Mouse (Mus musculus) limb, embryonic 15.5 days (tissue): ENCODE data around the gene Ugt1a2. TPM values are rescaled to one million over a fixed set of nuclear protein-coding genes. Genes with fewer than 3 reads are reported as not detected.

Source experiments
- ATAC-seq: fragments of 200-750 bp; cut with Nextera tagmentation; 2 replicates; pipeline ENCODE4 v1.8.0; 2017; ENCODE audit warnings: low read depth, moderate TSS enrichment; ENCODE audit not compliant: insufficient number of reproducible peaks, low FRiP score, low TSS enrichment
- H3K27ac ChIP-seq: fragments of 300-500 bp; sonication (generic); 2 replicates; pipeline ENCODE4 v1.5.1; 2015; ENCODE audit warnings: moderate library complexity, mild to moderate bottlenecking, inconsistent platforms
- H3K27me3 ChIP-seq: fragments of 300-500 bp; sonication (generic); 2 replicates; pipeline ENCODE4 v1.6.1; 2015; ENCODE audit warnings: inconsistent platforms
- H3K36me3 ChIP-seq: fragments of 300-500 bp; sonication (generic); 2 replicates; pipeline ENCODE4 v1.6.1; 2015; ENCODE audit warnings: inconsistent platforms
- H3K4me1 ChIP-seq: fragments of 300-500 bp; sonication (generic); 2 replicates; pipeline ENCODE4 v1.6.1; 2015; ENCODE audit warnings: inconsistent platforms
- H3K4me2 ChIP-seq: fragments of 300-500 bp; sonication (generic); 2 replicates; pipeline ENCODE4 v1.6.1; 2015; ENCODE audit warnings: mild to moderate bottlenecking, inconsistent platforms
- H3K4me3 ChIP-seq: fragments of 300-500 bp; sonication (generic); 2 replicates; pipeline ENCODE4 v1.5.1; 2015; ENCODE audit warnings: mild to moderate bottlenecking, inconsistent platforms
- H3K9ac ChIP-seq: fragments of 300-500 bp; sonication (generic); 2 replicates; pipeline ENCODE4 v1.6.1; 2015; ENCODE audit warnings: inconsistent platforms
- H3K9me3 ChIP-seq: fragments of 300-500 bp; sonication (generic); 2 replicates; pipeline ENCODE4 v1.6.1; 2016; ENCODE audit warnings: inconsistent platforms
- WGBS: fragments of 180-500 bp; shearing (Covaris S2); methylation state at CpG from one replicate; pipeline ENCODE4 v1.1.7; 2015; 5-methylcytosine and 5-hydroxymethylcytosine counted together
- polyA plus RNA-seq: library from polyadenylated mRNA; unstranded; fragments of >200 nt; fragmentation: Nextera tagmentation; extraction: Ambion mirVana; gene quantifications from 2 replicates; pipeline ENCODE4 v1.2.1, GENCODE M21; 2015

Gene Ugt1a2
- polyA plus RNA-seq, 1 experiment from 2014 or later, result not detected

DNA sequence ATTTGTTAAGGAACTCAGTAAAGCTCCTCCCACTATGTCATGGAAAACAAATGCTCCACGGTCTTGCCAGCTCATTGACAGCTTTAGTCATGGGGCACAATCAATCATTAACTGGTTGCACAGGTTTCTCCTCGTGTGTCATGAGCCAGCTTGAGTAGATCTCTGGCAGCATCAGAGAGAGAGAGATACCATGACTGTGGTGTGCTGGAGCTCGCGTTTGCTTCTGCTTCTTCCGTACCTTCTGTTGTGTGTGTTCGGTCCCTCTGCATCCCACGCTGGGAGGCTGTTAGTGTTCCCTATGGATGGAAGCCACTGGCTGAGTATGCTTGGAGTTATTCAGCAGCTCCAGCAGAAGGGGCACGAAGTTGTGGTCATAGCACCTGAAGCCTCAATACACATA, 11.4 kb downstream of the Ugt1a2 start, which contains the start of gene Ugt1a1:
TSS of gene Ugt1a1 (plus strand) at position 148 of the 400 bp plus-strand sequence.
- Histone ChIP-seq H3K9me3 (peaks cover 44% of the 10 kb centered on the region), H3K4me2 (no peak within 1 kb of the TSS), H3K4me3 (no peak within 1 kb of the TSS), H3K36me3 (no peaks in the 10 kb centered on the region), H3K9ac (no peak within 1 kb of the TSS), H3K27me3 (no peaks in the 10 kb centered on the region), H3K4me1 (no peaks in the 10 kb centered on the region), H3K27ac (no peak within 1 kb of the TSS)
- 66% methylated on average over 8 of the region's 8 CpGs for WGBS
- ATAC-seq, result no peak

- Histone ChIP-seq H3K27me3 (no peaks in the 10 kb centered on the region), H3K9me3 (peaks cover 50% of the 10 kb centered on the region), H3K4me2 (no peak overlapping the region), H3K4me1 (no peaks in the 10 kb centered on the region), H3K27ac (no peak overlapping the region), H3K36me3 (no peaks in the 10 kb centered on the region), H3K4me3 (no peak overlapping the region), H3K9ac (no peak overlapping the region)
- ATAC-seq, result peak; percentile 49
- whole genome bisulfite sequencing, result 59% methylated on average over 8 of the region's 8 CpGs
These were observed 12.1 kb downstream of the Ugt1a2 start for GRCm38 (mm10) chr1:88212341-88213045.

DNA sequence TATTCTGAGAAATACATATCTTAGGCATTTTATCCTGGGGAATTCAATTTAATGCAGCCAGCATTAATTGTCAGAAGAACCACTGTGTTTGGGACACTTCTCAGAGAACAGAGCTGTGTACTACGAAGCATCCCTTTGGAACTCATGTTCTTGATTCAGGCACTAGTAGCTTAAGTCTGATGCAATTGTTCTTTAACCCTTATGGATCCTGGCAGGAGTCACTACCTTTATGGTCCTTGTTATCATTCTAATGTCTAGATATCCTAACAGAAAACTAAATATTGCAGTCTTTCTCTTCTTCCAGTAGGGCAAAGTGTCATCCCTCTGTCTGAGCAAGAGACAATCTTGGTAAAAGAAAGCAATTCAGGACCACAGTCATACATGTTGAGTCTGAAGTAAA, 12.7 kb downstream of the Ugt1a2 start:
- 75% methylated on average over 1 of the region's 1 CpGs for WGBS
- no peak for ATAC-seq
- Histone ChIP-seq H3K36me3 (no peaks in the 10 kb centered on the region), H3K4me3 (no peak overlapping the region), H3K9ac (no peak overlapping the region), H3K4me1 (no peaks in the 10 kb centered on the region), H3K4me2 (no peak overlapping the region), H3K27me3 (no peaks in the 10 kb centered on the region), H3K27ac (no peak overlapping the region), H3K9me3 (peaks cover 52% of the 10 kb centered on the region)

DNA sequence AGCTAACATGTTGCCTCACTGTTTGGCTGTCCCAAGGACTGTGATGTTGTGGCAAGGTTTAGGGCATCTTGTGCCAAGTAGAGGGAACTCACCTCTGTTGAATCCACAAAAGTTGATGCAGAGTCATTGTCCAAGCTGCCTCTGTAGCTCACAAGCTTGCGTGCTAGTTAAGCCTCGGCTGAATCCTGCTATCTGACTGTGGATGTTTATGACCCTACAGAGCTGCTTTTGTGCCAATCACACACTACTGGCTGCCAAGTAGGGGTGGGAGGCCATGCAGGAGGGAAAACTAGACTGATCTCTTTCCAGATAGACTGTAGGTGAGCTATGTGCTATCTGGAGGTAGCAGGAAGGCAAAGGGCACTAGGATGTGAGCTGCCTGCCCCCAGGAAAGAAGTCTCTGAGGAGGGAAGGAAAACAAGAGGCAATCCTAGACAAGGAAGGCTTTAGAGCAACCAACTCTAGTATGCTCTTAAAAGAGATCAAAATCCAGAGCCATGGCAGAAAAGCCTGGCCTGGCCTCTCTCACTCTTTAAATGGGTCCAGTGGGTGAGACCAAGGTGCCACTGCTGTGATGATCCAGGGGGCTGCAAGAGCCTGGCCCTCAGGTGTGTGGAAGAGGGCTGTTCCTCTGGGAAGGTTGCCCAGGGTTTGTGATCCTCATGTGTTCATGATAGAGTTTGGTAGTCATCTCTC, 13.5 kb downstream of the Ugt1a2 start:
- peak; percentile 7; the same call in 1 of the 2 replicates for ATAC-seq
- Histone ChIP-seq H3K9me3 (peaks cover 52% of the 10 kb centered on the region), H3K4me1 (no peaks in the 10 kb centered on the region), H3K4me2 (no peak overlapping the region), H3K36me3 (no peaks in the 10 kb centered on the region), H3K27ac (no peak overlapping the region), H3K9ac (no peak overlapping the region), H3K4me3 (no peak overlapping the region), H3K27me3 (no peaks in the 10 kb centered on the region)
- 81% methylated on average over 2 of the region's 2 CpGs for WGBS

DNA sequence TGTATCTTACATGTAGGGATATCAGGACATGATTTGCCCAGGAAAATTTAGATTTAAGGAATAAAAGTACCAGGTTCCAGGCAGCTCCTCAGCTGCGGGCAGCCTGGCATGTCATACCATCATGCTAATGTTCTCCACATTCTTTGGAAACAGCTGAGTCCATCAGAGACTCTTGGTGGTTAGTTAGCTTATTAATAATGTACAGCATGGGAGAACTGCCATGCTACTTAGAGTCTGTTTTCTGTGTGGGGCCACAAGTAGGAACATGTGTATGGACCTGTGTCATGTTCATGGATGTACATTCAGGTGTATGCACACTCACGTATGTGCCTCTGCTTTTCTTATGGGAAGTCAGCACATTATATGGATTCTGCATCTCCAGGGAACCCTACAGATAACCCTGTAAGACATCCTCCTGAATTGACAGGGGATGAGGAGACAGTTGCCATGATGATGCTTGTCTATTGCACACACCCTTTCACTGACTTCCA, 14.1 kb downstream of the Ugt1a2 start:
- no peaks in the 10 kb centered on the region for H3K4me1 ChIP-seq
- ATAC-seq, result peak; percentile 0; the same call in 1 of the 2 replicates
- H3K27ac ChIP-seq, result no peak overlapping the region
- H3K9ac ChIP-seq, result no peak overlapping the region
- WGBS, result 76% methylated on average over 2 of the region's 2 CpGs
- no peak overlapping the region for H3K4me3 ChIP-seq
- H3K36me3 ChIP-seq, result no peaks in the 10 kb centered on the region
- no peak overlapping the region for H3K4me2 ChIP-seq
- H3K27me3 ChIP-seq, result no peaks in the 10 kb centered on the region
- H3K9me3 ChIP-seq, result peaks cover 52% of the 10 kb centered on the region

GRCm38 (mm10) chr1:88215466-88216380, 15.3 kb downstream of the Ugt1a2 start:
- Histone ChIP-seq H3K9ac (no peak overlapping the region), H3K36me3 (no peaks in the 10 kb centered on the region), H3K4me1 (no peaks in the 10 kb centered on the region), H3K4me2 (no peak overlapping the region), H3K9me3 (peaks cover 52% of the 10 kb centered on the region), H3K27me3 (no peaks in the 10 kb centered on the region), H3K27ac (no peak overlapping the region), H3K4me3 (no peak overlapping the region)
- 68% methylated on average over 10 of the region's 10 CpGs for WGBS
- ATAC-seq, result no peak

GRCm38 (mm10) chr1:88216551-88216950, 16.1 kb downstream of the Ugt1a2 start:
- Histone ChIP-seq H3K9me3 (peaks cover 49% of the 10 kb centered on the region), H3K4me1 (no peaks in the 10 kb centered on the region), H3K27me3 (no peaks in the 10 kb centered on the region), H3K9ac (no peak overlapping the region), H3K36me3 (no peaks in the 10 kb centered on the region), H3K4me3 (no peak overlapping the region), H3K4me2 (no peak overlapping the region), H3K27ac (no peak overlapping the region)
- no peak for ATAC-seq
- WGBS, result 55% methylated on average over 2 of the region's 2 CpGs

DNA sequence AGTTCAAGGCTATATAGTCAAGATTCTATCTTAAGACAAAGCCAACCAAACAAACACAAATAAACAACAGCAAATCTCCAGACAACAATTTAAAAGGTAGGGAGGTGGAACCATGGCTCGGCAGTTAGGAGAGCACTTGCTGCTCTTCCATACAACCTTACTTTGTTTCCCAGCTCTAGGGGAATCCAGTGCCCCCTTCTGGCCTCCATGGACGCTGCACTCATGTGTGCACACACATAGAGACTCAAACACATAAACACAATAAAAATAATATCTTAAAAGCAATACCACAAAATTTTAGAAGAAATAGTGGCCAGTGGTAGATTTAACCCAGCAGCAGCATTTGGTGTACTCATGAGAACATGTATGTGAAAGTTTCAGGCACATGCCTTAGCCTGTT, 16.7 kb downstream of the Ugt1a2 start:
- no peak for ATAC-seq
- no peak overlapping the region for H3K9ac ChIP-seq
- H3K36me3 ChIP-seq, result no peaks in the 10 kb centered on the region
- no peak overlapping the region for H3K4me2 ChIP-seq
- H3K9me3 ChIP-seq, result peaks cover 43% of the 10 kb centered on the region
- H3K4me1 ChIP-seq, result no peaks in the 10 kb centered on the region
- H3K27me3 ChIP-seq, result no peaks in the 10 kb centered on the region
- no peak overlapping the region for H3K4me3 ChIP-seq
- H3K27ac ChIP-seq, result no peak overlapping the region
- 62% methylated on average over 2 of the region's 2 CpGs for WGBS

- H3K4me3 ChIP-seq, result no peak overlapping the region
- H3K4me2 ChIP-seq, result no peak overlapping the region
- 41% methylated on average over 3 of the region's 3 CpGs for WGBS
- no peaks in the 10 kb centered on the region for H3K4me1 ChIP-seq
- H3K27ac ChIP-seq, result no peak overlapping the region
- no peak for ATAC-seq
- H3K36me3 ChIP-seq, result no peaks in the 10 kb centered on the region
- H3K27me3 ChIP-seq, result no peaks in the 10 kb centered on the region
- H3K9me3 ChIP-seq, result peaks cover 39% of the 10 kb centered on the region
- H3K9ac ChIP-seq, result no peak overlapping the region
These were observed 17.2 kb downstream of the Ugt1a2 start for GRCm38 (mm10) chr1:88217576-88217975.

- peaks cover 35% of the 10 kb centered on the region for H3K9me3 ChIP-seq
- no peak overlapping the region for H3K27ac ChIP-seq
- H3K4me1 ChIP-seq, result no peaks in the 10 kb centered on the region
- ATAC-seq, result no peak
- no peak overlapping the region for H3K9ac ChIP-seq
- H3K36me3 ChIP-seq, result no peaks in the 10 kb centered on the region
- no peak overlapping the region for H3K4me2 ChIP-seq
- H3K27me3 ChIP-seq, result no peaks in the 10 kb centered on the region
- no peak overlapping the region for H3K4me3 ChIP-seq
- WGBS, result 76% methylated on average over 9 of the region's 9 CpGs
These were observed 17.6 kb downstream of the Ugt1a2 start for GRCm38 (mm10) chr1:88218051-88218450.

DNA sequence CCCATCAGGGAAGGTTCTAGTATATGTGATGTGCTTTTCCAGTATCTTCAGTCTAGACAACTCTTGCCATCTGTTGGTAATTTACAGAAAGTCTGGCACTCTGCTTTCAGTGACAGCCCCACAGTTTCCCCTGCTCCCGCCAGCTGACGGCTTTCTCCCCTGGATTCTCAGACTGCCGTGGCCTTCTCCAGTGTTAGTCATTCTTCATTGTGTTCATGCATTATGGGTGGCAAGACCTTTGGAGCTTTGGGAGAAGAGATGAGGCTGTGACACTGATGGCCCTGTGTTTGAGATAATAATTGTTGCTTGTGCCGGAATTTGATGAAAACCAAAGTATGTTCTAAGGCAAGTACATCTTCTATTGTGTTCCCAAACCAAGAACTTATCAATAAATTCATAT, 18.2 kb downstream of the Ugt1a2 start:
- no peaks in the 10 kb centered on the region for H3K36me3 ChIP-seq
- no peak overlapping the region for H3K4me2 ChIP-seq
- no peak overlapping the region for H3K4me3 ChIP-seq
- no peaks in the 10 kb centered on the region for H3K4me1 ChIP-seq
- WGBS, result 46% methylated on average over 4 of the region's 4 CpGs
- H3K9ac ChIP-seq, result no peak overlapping the region
- H3K27ac ChIP-seq, result no peak overlapping the region
- no peaks in the 10 kb centered on the region for H3K27me3 ChIP-seq
- no peak for ATAC-seq
- H3K9me3 ChIP-seq, result peaks cover 30% of the 10 kb centered on the region
